Mouse (Mus musculus): ENCODE results near the gene Ift140.
"Not testable (repeated sequence)": the region's sequence is repeated elsewhere in the genome, so short reads cannot be mapped to it uniquely, and the experiment has no call there.

Gene Ift140

GRCm38 (mm10) chr17:25120406-25120805 is 104.5 kb downstream of the Ift140 start, which contains the start of gene Ptx4:
Gene Ptx4, plus strand, starts transcription at chr17:25120760.
- DNase-seq = no peak

- DNase-seq = no peak
Observed at GRCm38 (mm10) chr17:25123979-25124378, 108.1 kb downstream of the Ift140 start.

GRCm38 (mm10) chr17:25125442-25126060 is 109.7 kb downstream of the Ift140 start:
- not testable (repeated sequence) for DNase-seq

- no peak for DNase-seq
Observed at GRCm38 (mm10) chr17:25127079-25127478, 111.2 kb downstream of the Ift140 start.

GRCm38 (mm10) chr17:25127681-25128080 is 111.8 kb downstream of the Ift140 start:
- no peak for DNase-seq

- DNase-seq = no peak
Observed at GRCm38 (mm10) chr17:25130060-25130459, 114.2 kb downstream of the Ift140 start.

GRCm38 (mm10) chr17:25133275-25133698 is 117.4 kb downstream of the Ift140 start, which contains the start of gene Clcn7:
Gene Clcn7, plus strand, starts transcription at chr17:25133391.
- peak; percentile 77 to 84 for DNase-seq

- no peak for DNase-seq
Observed at GRCm38 (mm10) chr17:25135622-25136021, 119.7 kb downstream of the Ift140 start.

- no peak for DNase-seq
Observed at GRCm38 (mm10) chr17:25138803-25139202, 122.9 kb downstream of the Ift140 start.

GRCm38 (mm10) chr17:25139960-25140359 is 124.1 kb downstream of the Ift140 start:
- DNase-seq = no peak
